Mouse (Mus musculus) brain, adult 2 months (tissue): ENCODE data around the gene Gm38394.

Experiments
- DNase-seq: peaks from one replicate; pipeline ENCODE4 v3.0.0; 2011; ENCODE audit warnings: low read depth, low spot score

Gene Gm38394

GRCm38 (mm10) chr1:133585995-133586537 lies 75.1 kb downstream of the Gm38394 start:
- peak; percentile 32 for DNase-seq

GRCm38 (mm10) chr1:133571293-133571692 lies 89.8 kb downstream of the Gm38394 start:
- DNase-seq, result no peak
